Mouse (Mus musculus) embryonic facial prominence, embryonic 14.5 days (tissue): ENCODE data around the gene Gm5901. TPM values are rescaled to one million over a fixed set of nuclear protein-coding genes. Genes with fewer than 3 reads are reported as not detected.
"Not testable (repeated sequence)": the region's sequence is repeated elsewhere in the genome, so short reads cannot be mapped to it uniquely, and the experiment has no call there.

Experiments
- ATAC-seq: fragments of 200-750 bp; cut with Nextera tagmentation; 2 replicates; pipeline ENCODE4 v1.8.0; 2017; ENCODE audit warnings: low read depth, moderate number of reproducible peaks, moderate TSS enrichment
- DNase-seq: peaks from one replicate; pipeline ENCODE4 v3.0.0-alpha.2; 2015; ENCODE audit warnings: low spot score
- H3K27ac ChIP-seq: fragments of 300-500 bp; sonication (generic); replicated peaks from 2 replicates; pipeline ENCODE4 v1.5.1; 2014; ENCODE audit warnings: low read depth, mild to moderate bottlenecking, low read length, moderate library complexity
- H3K27me3 ChIP-seq: fragments of 300-500 bp; sonication (generic); replicated peaks from 2 replicates; pipeline ENCODE4 v1.6.1; 2014; ENCODE audit warnings: low read length; ENCODE audit not compliant: control insufficient read depth, insufficient read depth
- H3K36me3 ChIP-seq: fragments of 300-500 bp; sonication (generic); 2 replicates; pipeline ENCODE4 v1.6.1; 2014; ENCODE audit warnings: low read length, mixed read lengths; ENCODE audit not compliant: control insufficient read depth, insufficient read depth
- H3K4me1 ChIP-seq: fragments of 300-500 bp; sonication (generic); 2 replicates; pipeline ENCODE4 v1.6.1; 2014; ENCODE audit warnings: antibody characterized with exemption, low read length; ENCODE audit not compliant: control insufficient read depth, insufficient read depth
- H3K4me2 ChIP-seq: fragments of 300-500 bp; sonication (generic); 2 replicates; pipeline ENCODE4 v1.6.1; 2014; ENCODE audit warnings: low read depth, mild to moderate bottlenecking, low read length, moderate library complexity, mixed read lengths
- H3K4me3 ChIP-seq: fragments of 300-500 bp; sonication (generic); 2 replicates; pipeline ENCODE4 v1.5.1; 2014; ENCODE audit warnings: low read depth, mild to moderate bottlenecking, low read length
- H3K9ac ChIP-seq: fragments of 300-500 bp; sonication (generic); 2 replicates; pipeline ENCODE4 v1.6.1; 2014; ENCODE audit warnings: low read depth, mild to moderate bottlenecking, low read length, moderate library complexity, mixed read lengths
- H3K9me3 ChIP-seq: fragments of 300-500 bp; sonication (generic); 2 replicates; pipeline ENCODE4 v1.6.1; 2016; ENCODE audit warnings: low read length; ENCODE audit not compliant: control insufficient read depth
- WGBS: fragments of 180-500 bp; shearing (Covaris S2); extraction: QIAGEN DNeasy Blood & Tissue Kit; methylation state at CpG from one replicate; pipeline ENCODE4 v1.1.7; 2014; 5-methylcytosine and 5-hydroxymethylcytosine counted together
- polyA plus RNA-seq: library from polyadenylated mRNA; unstranded; fragments of >200 nt; fragmentation: Nextera tagmentation; extraction: Ambion mirVana; gene quantifications from 2 replicates; pipeline ENCODE4 v1.2.1, GENCODE M21; 2014

Gene Gm5901
- polyA plus RNA-seq, 1 experiment from 2014 or later = not detected

DNA sequence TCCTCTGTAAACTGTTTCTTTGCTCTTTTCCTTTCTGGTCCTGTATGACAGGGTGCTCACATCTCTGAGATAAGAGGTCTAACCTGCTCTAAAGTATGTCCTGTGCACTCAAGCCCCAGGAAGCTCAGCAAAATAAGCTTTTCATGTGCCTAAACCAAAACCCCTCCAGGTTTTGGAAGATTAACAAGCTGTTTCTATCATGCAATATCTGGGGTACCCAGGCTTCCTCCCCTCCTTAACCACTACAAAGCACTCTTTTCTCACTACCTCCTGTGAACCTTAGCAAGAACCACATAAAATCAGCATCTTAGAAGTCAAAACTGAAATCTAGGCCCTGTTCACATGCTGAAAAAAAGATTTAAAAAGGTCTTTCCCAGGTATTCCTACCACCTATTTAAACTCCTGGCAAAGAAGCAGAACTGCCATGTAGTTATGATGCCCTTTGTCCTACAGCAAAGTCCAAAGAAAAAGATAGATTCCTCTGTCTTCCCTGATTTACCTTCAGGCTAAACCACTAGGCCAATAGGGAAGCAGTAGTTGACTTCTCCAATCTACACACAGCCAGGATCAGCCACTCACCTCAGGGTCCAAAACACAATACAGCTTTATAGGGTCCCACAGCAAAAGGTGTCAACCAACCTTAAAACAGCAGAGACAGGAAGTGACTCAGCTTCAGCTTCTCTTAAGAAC, 20.4 kb downstream of the Gm5901 start:
- ATAC-seq (no peak), DNase-seq (no peak)
- no peak overlapping the region for H3K9ac ChIP-seq
- H3K4me1 ChIP-seq = peaks cover 4% of the 10 kb centered on the region; the same call in 1 of the 2 replicates
- no peaks in the 10 kb centered on the region for H3K9me3 ChIP-seq
- peaks cover 24% of the 10 kb centered on the region for H3K36me3 ChIP-seq
- H3K27ac ChIP-seq = no peak overlapping the region
- H3K4me2 ChIP-seq = no peak overlapping the region
- H3K4me3 ChIP-seq = no peak overlapping the region
- no peaks in the 10 kb centered on the region for H3K27me3 ChIP-seq

DNA sequence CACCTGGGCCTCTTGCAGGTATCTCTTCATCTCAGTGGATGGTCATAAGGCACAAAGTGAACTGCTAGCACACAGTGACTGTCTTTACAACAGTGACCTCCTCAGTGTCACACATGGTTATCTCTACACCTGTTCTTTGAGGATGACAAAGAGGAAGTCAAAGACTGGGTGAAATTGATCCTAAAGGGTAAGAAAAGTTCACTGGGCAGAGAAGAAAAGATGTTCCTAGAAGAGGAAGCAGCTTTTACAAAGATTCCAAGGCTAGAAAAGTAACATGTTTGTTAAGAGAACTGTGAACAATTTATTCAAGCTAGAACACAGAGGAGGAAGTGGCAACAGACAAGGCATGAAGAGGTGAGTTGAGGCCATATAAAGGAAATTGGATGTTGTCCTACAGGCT, 21.3 kb downstream of the Gm5901 start:
- no peak overlapping the region for H3K4me2 ChIP-seq
- H3K9ac ChIP-seq = no peak overlapping the region
- H3K9me3 ChIP-seq = no peaks in the 10 kb centered on the region
- peaks cover 4% of the 10 kb centered on the region; the same call in 1 of the 2 replicates for H3K4me1 ChIP-seq
- ATAC-seq (no peak), DNase-seq (no peak)
- peaks cover 22% of the 10 kb centered on the region for H3K36me3 ChIP-seq
- no peaks in the 10 kb centered on the region for H3K27me3 ChIP-seq
- no peak overlapping the region for H3K4me3 ChIP-seq
- H3K27ac ChIP-seq = no peak overlapping the region

- Histone ChIP-seq H3K9ac (peak overlapping the region; percentile 88), H3K4me3 (peak overlapping the region; percentile 88), H3K36me3 (peaks cover 5% of the 10 kb centered on the region; the same call in 1 of the 2 replicates), H3K27me3 (no peaks in the 10 kb centered on the region), H3K4me1 (peaks cover 4% of the 10 kb centered on the region; the same call in 1 of the 2 replicates), H3K27ac (peak overlapping the region; percentile 63), H3K4me2 (peak overlapping the region; percentile 78), H3K9me3 (no peaks in the 10 kb centered on the region)
- DNase-seq (peak; percentile 9), ATAC-seq (peak; percentile 0; the same call in 1 of the 2 replicates)
- 1% methylated on average over 25 of the region's 25 CpGs for WGBS
These were observed 24.5 kb downstream of the Gm5901 start for GRCm38 (mm10) chr7:105399058-105399934.

DNA sequence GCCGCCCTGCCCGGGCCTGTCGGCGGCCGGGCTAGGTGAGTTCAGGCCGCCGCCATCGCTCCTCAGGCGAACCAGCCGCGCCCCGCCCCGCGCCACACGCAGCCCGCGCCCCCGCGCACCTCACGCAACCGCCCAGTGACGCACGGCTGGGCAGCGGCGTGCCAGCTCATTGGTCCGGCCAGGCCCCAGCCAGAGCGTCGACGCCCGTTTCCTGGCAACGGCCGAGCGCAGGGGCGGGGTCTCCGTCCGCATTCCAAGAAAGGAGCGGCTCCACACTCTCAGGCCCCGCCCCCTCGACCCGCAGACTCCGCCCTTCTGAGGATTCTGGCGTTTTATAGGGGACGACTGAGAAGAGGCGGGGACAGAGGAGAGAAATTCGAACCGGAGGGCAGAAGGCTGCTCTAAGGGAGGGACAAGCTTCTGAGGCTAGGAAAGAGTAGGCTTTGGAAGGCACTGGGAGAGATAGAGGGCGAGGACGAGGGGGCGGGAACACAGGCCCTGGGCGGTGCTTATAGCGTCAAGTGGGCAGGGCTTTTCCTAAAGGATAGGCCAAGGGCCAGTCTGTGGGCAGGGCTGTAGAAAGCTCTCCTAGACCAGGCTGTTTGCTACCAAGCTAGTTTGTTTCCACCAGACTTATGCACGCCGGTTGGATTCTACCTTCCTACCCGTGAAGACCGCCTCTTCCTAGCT, 25.2 kb downstream of the Gm5901 start, which contains the start of gene Fam160a2:
TSS of gene Fam160a2 (minus strand) at position 120 of the 690 bp plus-strand sequence.
- WGBS = under 1% methylated on average over 47 of the region's 55 CpGs
- ATAC-seq = peak; percentile 98
- H3K4me1 ChIP-seq = peaks cover 4% of the 10 kb centered on the region; the same call in 1 of the 2 replicates

DNA sequence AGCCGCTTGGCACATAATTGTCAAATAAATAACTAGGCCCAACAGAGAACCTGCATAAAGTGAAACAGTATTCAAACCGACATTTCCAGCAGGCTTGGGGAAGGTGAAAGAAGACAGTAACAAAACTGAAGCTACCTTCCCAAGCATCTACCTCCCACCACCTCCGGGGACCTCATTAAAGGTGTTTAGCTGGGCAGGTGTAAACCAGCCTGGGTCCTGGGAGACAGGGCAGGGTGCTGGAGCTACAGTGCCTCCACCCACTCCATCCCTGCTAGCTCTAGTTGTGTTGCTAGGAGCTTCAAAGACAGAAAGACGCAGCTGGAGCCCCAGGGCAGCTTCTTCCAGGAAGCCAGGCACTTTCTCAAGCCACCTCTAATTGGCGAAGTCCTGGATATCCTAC, 29.4 kb downstream of the Gm5901 start, which contains the start of gene Cnga4:
TSS of gene Cnga4 (plus strand) at position 301 of the 400 bp plus-strand sequence.
- Histone ChIP-seq H3K27ac (no peak within 1 kb of the TSS), H3K9ac (no peak within 1 kb of the TSS), H3K4me2 (no peak within 1 kb of the TSS), H3K4me1 (no peaks in the 10 kb centered on the region), H3K27me3 (no peaks in the 10 kb centered on the region), H3K4me3 (no peak within 1 kb of the TSS), H3K36me3 (no peaks in the 10 kb centered on the region), H3K9me3 (no peaks in the 10 kb centered on the region)
- WGBS = 62% methylated on average over 5 of the region's 5 CpGs
- ATAC-seq = no peak
- peak; percentile 24 for DNase-seq

More for the DNA sequence above, 25.2 kb downstream of the Gm5901 start, which contains the start of gene Fam160a2:
- H3K9me3 ChIP-seq = no peaks in the 10 kb centered on the region
- H3K36me3 ChIP-seq = peaks cover 5% of the 10 kb centered on the region; the same call in 1 of the 2 replicates
- peak within 1 kb of the TSS; percentile 78 for H3K4me2 ChIP-seq
- H3K27ac ChIP-seq = peak within 1 kb of the TSS; percentile 79
- DNase-seq = peak; percentile 99
- peak within 1 kb of the TSS; percentile 88 for H3K4me3 ChIP-seq
- peak within 1 kb of the TSS; percentile 88 for H3K9ac ChIP-seq
- H3K27me3 ChIP-seq = no peaks in the 10 kb centered on the region

DNA sequence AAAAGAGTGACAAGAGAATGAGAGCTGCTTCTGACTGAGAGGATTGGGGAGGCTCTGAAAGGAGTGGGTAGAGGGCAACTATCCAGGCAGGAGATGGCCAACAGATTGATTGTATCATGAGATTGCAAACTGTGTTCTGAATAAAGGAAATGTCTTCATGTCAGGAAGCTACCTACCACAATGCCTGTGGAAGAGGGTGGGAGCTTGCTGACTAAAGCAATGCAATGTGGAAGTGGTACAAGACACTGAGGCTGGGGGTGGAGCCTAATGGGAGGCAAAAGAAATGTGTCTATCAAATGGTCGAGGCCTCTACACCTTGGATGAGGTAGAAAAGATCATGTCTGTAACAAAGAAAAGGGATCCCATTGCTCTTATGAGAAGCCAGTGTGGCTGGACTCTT, 31.5 kb downstream of the Gm5901 start:
- WGBS = 79% methylated on average over 1 of the region's 1 CpGs
- no peaks in the 10 kb centered on the region for H3K27me3 ChIP-seq

DNA sequence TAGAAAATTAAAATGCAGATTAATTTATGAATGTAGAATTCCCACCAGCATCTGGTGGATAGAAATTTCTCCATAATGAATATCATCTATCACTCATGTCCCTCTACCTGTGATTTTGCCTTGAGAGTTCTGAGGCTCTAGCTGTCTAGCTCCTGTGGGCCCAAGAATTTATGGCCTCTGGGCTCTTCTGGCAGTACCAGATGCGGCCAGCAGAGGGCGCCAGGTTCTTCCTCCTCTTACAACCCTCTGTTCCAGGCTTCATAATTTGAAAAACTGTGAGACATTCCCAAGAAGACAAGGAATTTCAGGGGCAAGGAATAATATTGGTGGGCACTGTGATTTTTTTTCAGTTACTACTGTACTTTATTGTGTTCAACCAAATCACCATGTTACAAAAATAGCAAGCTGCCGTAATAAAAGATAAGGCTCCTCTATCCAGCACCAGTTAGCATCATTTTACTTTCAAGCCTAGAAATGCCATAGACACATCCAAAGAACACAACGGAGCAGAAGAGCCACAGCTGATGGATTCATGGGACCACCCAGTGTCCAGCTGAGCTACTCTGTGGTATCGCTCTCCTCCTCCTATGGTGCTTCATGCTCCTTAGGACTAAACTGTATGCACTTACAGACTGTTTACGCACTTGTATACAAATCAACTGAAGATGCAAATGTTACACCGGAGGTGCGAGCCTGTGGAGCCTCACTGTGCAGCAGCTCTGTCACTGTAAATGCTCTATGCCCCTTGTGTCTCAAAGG, 37.2 kb downstream of the Gm5901 start:
- H3K27ac ChIP-seq, H3K4me2 ChIP-seq, H3K27me3 ChIP-seq, H3K4me3 ChIP-seq, H3K36me3 ChIP-seq, H3K9me3 ChIP-seq, H3K9ac ChIP-seq, H3K4me1 ChIP-seq: not testable (repeated sequence)
- DNase-seq (peak; percentile 46), ATAC-seq (peak; percentile 44; the same call in 1 of the 2 replicates)
- 64% methylated on average over 8 of the region's 8 CpGs for WGBS

More for the DNA sequence above, 31.5 kb downstream of the Gm5901 start:
- no peak overlapping the region for H3K4me2 ChIP-seq
- ATAC-seq (no peak), DNase-seq (no peak)
- H3K9me3 ChIP-seq = no peaks in the 10 kb centered on the region
- no peaks in the 10 kb centered on the region for H3K4me1 ChIP-seq
- H3K4me3 ChIP-seq = no peak overlapping the region
- H3K36me3 ChIP-seq = no peaks in the 10 kb centered on the region
- no peak overlapping the region for H3K27ac ChIP-seq
- no peak overlapping the region for H3K9ac ChIP-seq

DNA sequence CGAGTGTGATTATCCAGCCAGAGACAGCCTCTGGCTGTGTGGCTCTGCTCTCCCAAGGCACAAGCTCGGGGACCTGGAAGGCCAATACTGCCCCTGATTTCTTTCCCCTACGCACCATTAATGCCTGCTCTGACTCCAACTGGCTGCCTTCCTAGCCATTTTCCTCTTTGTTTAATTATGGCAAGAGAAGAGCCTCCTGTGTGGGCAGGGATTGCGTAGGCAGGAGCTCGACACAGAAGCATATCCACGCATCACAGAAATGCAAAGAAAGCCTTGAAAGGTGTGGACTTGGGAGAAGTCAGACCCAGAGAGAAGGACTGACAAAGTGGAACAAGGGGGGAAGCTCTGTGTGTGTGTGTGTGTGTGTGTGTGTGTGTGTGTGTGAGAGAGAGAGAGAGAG, 39.5 kb downstream of the Gm5901 start:
- H3K9ac ChIP-seq = no peak overlapping the region
- no peaks in the 10 kb centered on the region for H3K9me3 ChIP-seq
- DNase-seq (no peak), ATAC-seq (no peak)
- H3K36me3 ChIP-seq = no peaks in the 10 kb centered on the region
- 56% methylated on average over 6 of the region's 6 CpGs for WGBS
- H3K4me2 ChIP-seq = no peak overlapping the region
- H3K4me1 ChIP-seq = no peaks in the 10 kb centered on the region
- H3K27me3 ChIP-seq = no peaks in the 10 kb centered on the region
- no peak overlapping the region for H3K4me3 ChIP-seq
- H3K27ac ChIP-seq = no peak overlapping the region
